Mouse (Mus musculus) frontal cortex, adult 2 months (tissue): ENCODE measurements around the gene Dtnbp1. TPM values are rescaled to one million over a fixed set of nuclear protein-coding genes. Genes with fewer than 3 reads are reported as not detected.

ENCODE experiments used
- DNase-seq, 2 experiments: peaks; one replicate each; pipeline ENCODE4 v3.0.0; 2022; ENCODE audit warnings: low spot score in 1 of 2; ENCODE audit errors: extremely low spot score in 1 of 2
- polyA plus RNA-seq: library from polyadenylated mRNA; depleted of rRNA; stranded (reverse); fragments of >200 nt; gene quantifications from 2 replicates; pipeline ENCODE4 v1.2.3, GENCODE M21; 2012

Dtnbp1 gene
- polyA plus RNA-seq, 1 experiment = 123 TPM

DNA sequence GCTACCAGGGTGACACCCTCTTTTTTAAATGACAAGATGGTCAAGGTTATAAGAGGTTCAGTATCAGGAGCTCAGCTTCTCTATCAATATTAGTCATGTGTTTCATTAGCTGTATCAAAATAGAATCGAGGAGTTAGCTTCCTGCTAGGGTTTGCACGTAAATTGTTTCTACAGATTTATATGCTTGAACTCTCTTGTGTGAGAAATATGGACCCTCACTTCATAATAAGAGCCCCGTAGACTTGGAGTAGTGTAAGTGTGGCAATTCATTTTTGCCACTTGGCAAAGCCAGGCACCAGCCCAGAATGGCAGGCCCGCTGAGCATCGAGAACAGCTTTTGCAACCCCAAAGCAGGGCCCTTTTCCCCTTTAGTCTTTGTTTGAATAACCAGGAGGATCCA, 1.1 kb upstream of the Dtnbp1 start:
- DNase-seq = no peak

- DNase-seq = peak; percentile 23 to 27
These were observed 578 bp downstream of the Dtnbp1 start for GRCm38 (mm10) chr13:45001228-45001910.

DNA sequence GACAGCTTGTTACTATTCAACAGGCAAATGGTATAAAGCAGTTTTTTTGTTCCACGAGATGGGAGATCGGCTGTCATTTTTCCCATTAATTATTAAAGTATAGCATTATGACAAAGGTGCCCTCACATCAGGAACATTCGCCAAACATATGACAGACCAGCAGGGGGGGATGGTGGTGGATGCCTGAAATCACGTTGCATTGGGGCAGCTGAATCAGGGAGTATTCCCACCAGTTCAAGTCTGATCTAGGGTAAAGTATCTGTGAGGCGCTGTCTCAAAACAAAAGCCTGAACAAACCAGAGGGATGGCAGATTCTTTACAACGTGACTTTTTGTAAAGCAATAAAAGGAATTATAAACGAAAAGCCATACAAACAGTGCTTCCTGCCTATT, 1.1 kb downstream of the Dtnbp1 start:
- peak in 1 of 2 experiments; percentile 50 for DNase-seq

DNA sequence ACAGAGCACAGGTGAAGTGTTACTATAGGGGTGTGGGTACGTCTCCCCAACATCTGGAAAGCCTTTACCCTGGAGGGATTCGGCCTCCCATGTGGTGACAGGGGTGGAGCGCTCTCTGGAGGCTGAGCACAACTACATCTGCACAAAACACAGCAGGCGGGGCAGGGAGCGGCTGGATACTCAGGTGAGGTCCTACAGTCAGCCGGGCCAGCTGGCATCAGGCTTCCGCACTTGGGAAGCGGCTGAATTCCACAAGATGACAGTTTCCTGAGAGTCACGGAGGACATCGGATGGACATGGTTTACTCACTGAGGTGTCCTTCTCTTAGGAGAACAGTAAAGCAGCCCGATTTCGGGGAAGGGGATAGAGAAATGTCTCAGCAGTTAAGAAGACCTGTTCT, 2.7 kb downstream of the Dtnbp1 start:
- DNase-seq = no peak

DNA sequence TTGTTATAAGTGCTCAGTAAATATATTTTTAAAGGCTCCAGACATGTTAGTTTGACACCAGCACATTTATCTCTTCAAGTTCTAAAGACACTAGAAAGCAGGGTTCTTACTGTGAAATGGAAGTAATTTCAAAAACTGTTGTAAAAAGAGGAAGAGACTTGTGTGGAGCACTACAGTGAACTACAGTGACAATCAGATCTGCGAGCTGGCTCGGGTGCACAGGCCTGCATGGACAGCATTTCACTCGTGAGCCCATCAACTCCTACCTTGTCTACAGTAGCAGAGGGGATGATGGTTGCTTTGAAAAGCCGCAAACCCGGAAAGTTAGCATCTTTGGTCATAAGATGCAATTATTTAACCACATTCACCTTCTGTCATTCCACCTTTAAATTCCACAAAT, 5.6 kb downstream of the Dtnbp1 start:
- DNase-seq = no peak

GRCm38 (mm10) chr13:44992550-44993205, 9.3 kb downstream of the Dtnbp1 start:
- DNase-seq = no peak

DNA sequence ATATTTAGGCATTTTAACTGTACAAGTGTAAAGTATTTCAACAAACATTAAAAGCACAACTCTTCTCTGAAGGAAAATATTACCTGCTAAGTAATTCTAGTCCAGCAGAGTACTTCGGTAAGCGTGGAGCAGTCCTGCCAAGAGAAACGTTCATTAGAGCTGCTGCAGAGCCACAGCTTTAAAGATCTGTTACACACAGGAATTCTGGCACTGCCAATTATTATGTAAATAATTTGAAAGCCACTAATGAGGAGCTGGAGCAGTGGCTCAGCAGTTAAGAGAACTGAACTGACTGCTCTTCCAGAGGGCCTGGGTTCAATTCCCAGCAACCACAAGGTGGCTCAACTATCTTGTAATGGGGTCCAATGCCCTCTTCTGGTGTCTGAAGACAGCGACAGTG, 10.0 kb downstream of the Dtnbp1 start:
- no peak for DNase-seq

GRCm38 (mm10) chr13:44990073-44990682, 11.8 kb downstream of the Dtnbp1 start:
- no peak for DNase-seq

GRCm38 (mm10) chr13:44986352-44986751, 15.6 kb downstream of the Dtnbp1 start:
- no peak for DNase-seq

- no peak for DNase-seq
These were observed 16.6 kb downstream of the Dtnbp1 start for GRCm38 (mm10) chr13:44985321-44985720.

DNA sequence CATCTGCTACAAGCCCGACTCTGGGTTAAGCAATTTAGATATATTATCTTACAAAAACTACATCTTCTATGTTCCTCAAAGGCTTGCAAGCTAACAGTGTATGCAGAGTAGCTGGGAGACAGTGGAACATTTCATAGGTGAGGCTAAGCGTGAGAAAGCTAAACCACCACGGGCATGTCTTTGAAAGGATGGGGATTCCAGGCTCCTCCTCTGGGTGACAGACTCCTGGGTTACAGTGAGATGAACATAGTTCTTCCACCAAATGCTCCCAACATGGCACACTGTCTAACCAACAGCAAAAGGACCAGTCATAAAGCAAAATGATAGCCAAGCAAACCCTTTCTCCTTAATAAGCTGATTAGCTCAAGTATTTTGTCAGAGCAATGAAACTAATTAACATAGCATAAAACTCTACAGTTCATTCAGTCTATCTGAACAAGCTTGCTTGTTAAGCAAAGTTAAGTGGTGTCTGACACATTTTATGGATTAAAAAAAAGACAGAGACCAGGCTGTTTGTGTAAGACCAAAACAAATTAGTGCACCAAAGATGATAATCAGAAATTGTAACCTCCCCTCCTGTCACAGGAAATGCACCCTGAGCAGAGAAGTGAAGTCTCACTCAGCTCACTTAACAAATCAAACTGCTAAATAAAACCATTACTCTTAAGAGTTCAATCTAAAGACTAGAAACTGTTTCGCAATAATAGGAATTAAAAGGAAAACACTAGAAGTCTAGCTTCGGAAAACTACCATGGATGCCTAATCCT, 18.1 kb downstream of the Dtnbp1 start:
- DNase-seq = no peak

- DNase-seq = no peak
These were observed 19.1 kb downstream of the Dtnbp1 start for GRCm38 (mm10) chr13:44982799-44983198.

GRCm38 (mm10) chr13:44979433-44979832, 22.5 kb downstream of the Dtnbp1 start:
- no peak for DNase-seq

- peak in 1 of 2 experiments; percentile 16 for DNase-seq
These were observed 24.3 kb downstream of the Dtnbp1 start for GRCm38 (mm10) chr13:44977483-44978141.

- no peak for DNase-seq
These were observed 24.9 kb downstream of the Dtnbp1 start for GRCm38 (mm10) chr13:44977059-44977458.

GRCm38 (mm10) chr13:44960542-44961291, 41.2 kb downstream of the Dtnbp1 start:
- DNase-seq = peak in 1 of 2 experiments; percentile 50

DNA sequence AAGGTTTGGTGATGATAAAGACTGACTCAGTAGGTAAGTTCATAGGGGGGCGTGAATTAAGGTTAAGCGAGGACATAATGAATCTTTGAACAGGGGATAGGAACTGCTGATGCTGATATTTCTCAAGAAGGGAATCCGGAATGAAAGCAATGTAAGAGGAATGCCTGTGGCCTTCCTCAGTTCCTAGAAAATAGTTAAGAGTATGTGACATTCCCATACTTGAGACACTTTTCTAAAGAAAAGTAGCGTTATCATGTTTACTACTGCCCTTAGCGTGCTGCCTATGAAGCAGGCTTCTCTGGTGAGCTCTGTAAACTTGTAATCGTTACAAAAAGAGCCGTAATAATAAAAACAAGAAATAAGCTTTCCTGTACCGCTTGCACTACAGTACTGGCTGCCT, 44.9 kb downstream of the Dtnbp1 start:
- no peak for DNase-seq

GRCm38 (mm10) chr13:44955781-44956180, 46.2 kb downstream of the Dtnbp1 start:
- DNase-seq = no peak

DNA sequence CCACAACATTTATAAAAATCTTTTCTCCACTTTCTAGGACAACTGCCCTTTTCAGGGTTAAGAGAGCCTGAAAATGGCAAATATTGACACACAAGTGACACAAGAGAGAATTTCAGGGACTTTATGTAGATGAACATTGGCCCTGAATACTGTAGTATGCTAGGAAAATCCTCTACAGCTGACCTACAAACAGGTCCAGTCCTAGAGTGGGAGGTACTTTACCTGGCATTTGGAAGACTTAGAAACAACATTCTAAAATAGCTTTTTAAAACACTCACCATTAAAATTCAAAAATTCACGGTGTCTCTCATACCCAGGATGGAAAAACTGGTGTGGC, 47.7 kb downstream of the Dtnbp1 start:
- DNase-seq = no peak
